Comparison of ENCODE assay signal across 9 mouse cellular contexts in genomic region chr8:13594884-13595323, GRCm38 (mm10). TPM values are rescaled to one million over a fixed set of nuclear protein-coding genes. Genes with fewer than 3 reads are reported as not detected.
DNase-seq lines count a peak whose midpoint lies in the region; ATAC-seq and TF ChIP-seq lines count a peak whose summit lies in the region.
"Had no signal": no experiment of that assay in that cellular context is flagged by ENCODE, and none has a peak within 500 bp of the region (broad histone marks: within the 10 kb centered on the region; RNA-seq: fewer than 3 reads in every experiment).

No protein-coding gene starts in this region.

- peak overlapping the region; percentile 27; the same call in 1 of the 2 replicates for H3K4me2 ChIP-seq in liver, postnatal 0 days (ENCODE audit: low read depth, low read length)
- H3K4me2 ChIP-seq: limb, embryonic 13.5 days had no signal

- H3K27ac ChIP-seq in liver, postnatal 0 days (ENCODE audit: low read depth) = peak overlapping the region; percentile 84
- H3K27ac ChIP-seq: limb, embryonic 13.5 days had no signal

- no peak overlapping the region for H3K4me3 ChIP-seq in liver, postnatal 0 days (ENCODE audit: low read depth, low read length)
- H3K4me3 ChIP-seq: limb, embryonic 13.5 days had no signal

- H3K9me3 ChIP-seq in liver, postnatal 0 days (ENCODE audit: low read length) = no peaks in the 10 kb centered on the region
- H3K9me3 ChIP-seq: limb, embryonic 13.5 days had no signal

- no peak for TF ChIP-seq CTCF in liver, postnatal 0 days (IDR thresholded peaks at IDR 0.05; ENCODE audit: low read depth)

- TF ChIP-seq EP300 in liver, postnatal 0 days (IDR thresholded peaks at IDR 0.05; ENCODE audit: low read depth) = no peak

- H3K27me3 ChIP-seq in liver, postnatal 0 days (ENCODE audit: insufficient read depth, low read length) = no peaks in the 10 kb centered on the region
- H3K27me3 ChIP-seq: limb, embryonic 13.5 days had no signal

- ATAC-seq in liver, postnatal 0 days = peak; percentile 80
- no peak for ATAC-seq in frontal cortex, adult (ENCODE audit: low TSS enrichment)

- H3K9ac ChIP-seq in liver, postnatal 0 days (replicated peaks) = no peak overlapping the region
- H3K9ac ChIP-seq: limb, embryonic 13.5 days had no signal

- H3K4me1 ChIP-seq in liver, postnatal 0 days (ENCODE audit: insufficient read depth) = peaks cover 18% of the 10 kb centered on the region
- H3K4me1 ChIP-seq: limb, embryonic 13.5 days had no signal

- H3K36me3 ChIP-seq in liver, postnatal 0 days (replicated peaks; ENCODE audit: insufficient read depth, low read length) = peaks cover 11% of the 10 kb centered on the region; the same call in 1 of the 2 replicates

- peak; percentile 28 for DNase-seq in kidney, adult 9 months
- no peak for DNase-seq in kidney, postnatal 4 days
- peak; percentile 82 for DNase-seq in T-cell, adult 2 months (ENCODE audit: low spot score)
- DNase-seq in gastrocnemius, postnatal 25 days = peak; percentile 51
- peak; percentile 76 for DNase-seq in liver, postnatal 0 days
- DNase-seq in spleen, postnatal 36 days (ENCODE audit: low spot score in 2 of 2) = peak; percentile 95
- DNase-seq in right cerebral cortex, postnatal 25 days = no peak

- 30% methylated on average over 11 of the region's 11 CpGs for WGBS in liver, postnatal 0 days (ENCODE audit: insufficient replicate concordance)

RNA-seq across cellular contexts. Expression of gene 1700029H14Rik, which starts 32.6 kb away (rescaled TPM):
- total RNA-seq in gastrocnemius, postnatal 25 days (2021) = not detected
- polyA plus RNA-seq in liver, postnatal 0 days (2015; fragmentation: Nextera tagmentation; extraction: Ambion mirVana) = not detected in 2 replicates
- polyA plus RNA-seq: limb, embryonic 13.5 days had no signal

Comparison
In these comparisons a context has a peak if more than half of its experiments do, and no peak if none do; other contexts are left out.
1. DNase-seq: peak in kidney, adult 9 months (single experiment), T-cell, adult 2 months (single experiment), gastrocnemius, postnatal 25 days (single experiment), liver, postnatal 0 days (single experiment) and spleen, postnatal 36 days (2 of 2); none in kidney, postnatal 4 days (0 of 2) and right cerebral cortex, postnatal 25 days (single experiment).